Mouse (Mus musculus): ENCODE measurements around the gene Gga3. TPM values are rescaled to one million over a fixed set of nuclear protein-coding genes. Genes with fewer than 3 reads are reported as not detected.

The Gga3 gene
- total RNA-seq, 2 experiments from 2014 or later = 17.9 to 21.0 TPM

DNA sequence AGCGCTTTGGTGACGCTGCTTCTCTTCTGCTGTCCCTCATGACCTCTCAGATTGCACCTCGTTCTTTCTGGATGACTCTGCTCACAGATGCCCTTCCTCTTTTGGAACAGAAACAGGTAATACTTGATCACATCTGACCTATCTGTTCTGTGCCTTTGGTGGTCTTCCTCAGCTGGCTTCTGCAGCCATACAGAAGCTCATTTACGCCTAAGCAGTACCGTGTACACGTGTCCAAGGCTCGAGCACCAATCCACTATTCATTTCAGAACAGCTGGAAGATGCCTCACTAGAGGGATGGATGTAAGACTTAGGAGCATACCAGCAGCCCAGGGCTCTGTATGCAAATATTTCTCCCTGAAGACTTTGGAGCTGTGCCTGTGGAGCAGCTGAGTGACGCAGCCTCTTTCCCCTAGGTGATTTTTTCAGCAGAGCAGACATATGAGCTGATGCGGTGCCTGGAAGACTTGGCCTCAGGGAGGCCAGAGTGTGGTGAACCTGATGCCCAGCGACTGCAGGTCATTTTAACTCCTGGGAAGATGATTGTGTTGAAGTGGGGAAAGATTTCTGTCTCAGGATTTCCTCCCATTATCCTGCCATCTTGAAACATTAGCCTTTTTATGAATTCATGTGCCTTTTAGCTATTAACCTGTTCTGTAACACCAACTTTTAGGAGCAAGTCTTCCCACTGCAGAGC lies 20.8 kb downstream of the Gga3 start:
- intact Hi-C loops (cut with DNase I) = no loop called here
- no peak for DNase-seq

DNA sequence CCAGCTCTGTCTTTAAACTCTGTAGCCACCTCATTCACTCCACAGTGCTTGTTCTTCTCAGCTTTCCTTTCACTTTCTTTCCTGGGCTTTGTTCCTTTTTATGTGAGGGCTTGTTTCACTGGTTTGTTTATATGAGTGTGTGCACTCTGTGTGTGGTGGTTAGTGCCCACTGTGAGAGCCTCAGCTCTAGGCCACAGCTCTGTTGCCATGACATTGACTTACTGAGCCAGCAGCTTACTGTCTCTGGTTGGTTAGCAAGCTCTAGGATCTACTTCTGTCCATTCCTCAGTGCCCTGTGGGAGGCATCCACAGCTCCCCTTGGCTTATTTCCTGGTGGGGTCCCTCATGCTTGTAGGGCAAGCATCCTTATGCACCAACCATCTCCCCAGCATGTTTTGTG lies 24.8 kb downstream of the Gga3 start:
- no peak for DNase-seq
- intact Hi-C loops (cut with DNase I) = no loop called here

DNA sequence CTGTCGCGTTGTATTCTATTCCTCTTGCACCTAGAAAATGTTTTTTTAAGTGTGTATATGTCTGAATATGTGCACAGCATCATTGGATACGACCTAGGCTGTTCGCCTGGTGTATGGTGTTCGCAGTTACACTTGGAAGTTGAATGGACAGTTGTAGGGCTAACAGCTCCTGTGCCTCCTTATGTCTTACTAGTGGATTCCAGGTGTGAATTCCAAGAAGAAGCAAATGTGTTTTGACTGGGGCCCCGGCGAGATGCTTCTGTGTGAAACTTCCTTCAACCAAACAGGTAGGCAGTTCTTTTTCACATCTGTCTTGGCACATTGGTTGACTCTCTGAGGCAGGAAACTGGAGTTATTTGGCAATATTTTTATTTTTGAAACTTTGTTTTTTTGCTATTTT lies 38.9 kb downstream of the Gga3 start:
- DNase-seq = no peak
- intact Hi-C loops (cut with DNase I) = no loop called here

DNA sequence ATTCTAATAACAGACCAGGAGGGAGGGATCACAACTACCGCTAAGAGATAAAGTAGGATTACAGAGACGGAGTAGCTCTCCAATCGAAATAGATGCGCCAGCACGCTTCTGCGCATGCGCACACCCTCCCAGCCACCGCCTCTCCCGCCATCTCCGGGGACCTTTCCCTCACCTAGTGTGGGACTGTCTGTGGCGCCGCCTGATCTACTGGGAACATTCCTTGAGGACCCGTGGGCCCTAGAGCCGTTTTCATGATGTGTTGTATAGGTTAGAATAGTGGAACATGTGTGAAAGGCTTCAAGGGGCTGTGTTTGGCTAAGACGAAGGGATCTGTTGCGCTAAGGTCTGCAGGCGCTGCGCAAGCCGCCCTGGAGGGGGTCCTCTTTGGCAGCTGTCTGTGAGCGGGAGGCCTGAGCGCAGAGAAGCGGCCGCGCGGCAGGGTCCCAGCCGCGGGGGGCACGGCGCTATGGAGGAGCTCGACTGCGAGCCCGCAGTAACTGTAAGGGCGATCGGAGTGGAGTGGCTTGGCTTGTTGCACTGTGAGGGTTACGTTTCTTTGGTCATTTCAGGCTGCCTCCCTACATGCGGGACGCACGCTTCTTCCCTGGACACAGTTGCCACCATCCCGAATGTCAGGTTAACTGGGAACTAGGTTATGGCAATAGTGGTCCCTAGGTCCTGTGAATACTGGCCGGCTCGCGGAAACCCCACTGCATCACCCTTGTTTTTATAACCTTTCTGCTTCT lies 39.6 kb downstream of the Gga3 start, which contains the start of gene Nup85:
Nup85 (plus strand) TSS at position 371 of the 746 bp plus-strand sequence.
- DNase-seq = peak; percentile 97 to 98
- intact Hi-C loops (cut with DNase I) = no loop called here

DNA sequence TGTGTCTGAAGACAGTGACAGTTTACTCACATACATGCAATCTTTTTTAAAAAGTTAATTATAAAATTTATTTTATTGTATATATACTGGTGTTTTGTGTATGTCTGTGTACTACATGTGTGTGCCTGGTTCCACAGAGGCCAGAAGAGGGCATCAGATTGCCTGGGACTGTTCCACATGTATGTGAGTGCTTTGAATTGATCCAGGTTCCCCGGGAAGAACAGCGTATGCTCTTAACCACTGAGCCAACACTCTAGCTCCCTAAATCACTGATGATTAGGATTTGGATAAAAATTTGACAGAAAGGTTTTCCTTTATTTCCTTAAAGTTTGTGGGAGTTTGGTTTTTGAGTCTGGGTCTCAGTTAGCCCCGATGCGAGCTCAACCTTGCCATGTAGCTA lies 40.4 kb downstream of the Gga3 start:
- intact Hi-C loops (cut with DNase I) = no loop called here
- no peak for DNase-seq

DNA sequence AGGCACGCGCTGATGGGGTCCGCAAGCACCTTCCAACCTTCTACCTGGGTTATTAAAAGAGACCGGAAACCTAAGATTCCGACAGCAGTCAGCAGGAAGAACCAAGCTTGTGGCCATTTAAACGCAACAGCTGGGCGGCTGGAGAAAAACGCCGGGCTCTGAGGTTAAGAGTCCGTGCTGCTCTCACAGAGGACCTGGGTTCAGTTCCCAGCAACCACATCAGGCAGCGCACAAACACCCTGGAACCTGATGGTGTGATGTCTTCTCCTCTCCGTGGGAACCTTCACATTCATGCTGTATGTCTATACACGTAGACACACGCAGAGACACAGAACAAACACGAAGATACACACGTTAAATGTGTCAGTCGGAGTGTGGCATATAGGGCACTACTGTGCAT lies 48.1 kb downstream of the Gga3 start:
- no peak for DNase-seq
- intact Hi-C loops (cut with DNase I) = no loop called here

DNA sequence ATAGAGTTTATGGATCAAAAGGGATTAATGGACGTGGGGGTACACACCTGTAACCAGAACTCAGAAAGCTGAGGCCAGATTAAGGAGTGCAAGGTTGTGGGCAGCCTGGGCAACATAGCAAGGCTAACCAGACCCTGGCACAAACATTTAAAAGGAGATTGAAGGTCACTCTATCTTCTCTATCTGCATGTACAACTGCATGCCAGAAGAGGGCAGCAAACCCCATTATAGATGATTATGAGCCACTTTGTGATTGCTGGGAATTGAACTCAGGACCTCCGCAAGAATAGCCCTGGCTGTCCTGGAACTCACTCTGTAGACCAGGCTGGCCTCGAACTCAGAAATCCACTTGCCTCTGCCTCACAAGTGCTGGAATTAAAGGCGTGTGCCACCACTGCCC lies 51.1 kb downstream of the Gga3 start:
- DNase-seq = no peak
- intact Hi-C loops (cut with DNase I) = no loop called here

DNA sequence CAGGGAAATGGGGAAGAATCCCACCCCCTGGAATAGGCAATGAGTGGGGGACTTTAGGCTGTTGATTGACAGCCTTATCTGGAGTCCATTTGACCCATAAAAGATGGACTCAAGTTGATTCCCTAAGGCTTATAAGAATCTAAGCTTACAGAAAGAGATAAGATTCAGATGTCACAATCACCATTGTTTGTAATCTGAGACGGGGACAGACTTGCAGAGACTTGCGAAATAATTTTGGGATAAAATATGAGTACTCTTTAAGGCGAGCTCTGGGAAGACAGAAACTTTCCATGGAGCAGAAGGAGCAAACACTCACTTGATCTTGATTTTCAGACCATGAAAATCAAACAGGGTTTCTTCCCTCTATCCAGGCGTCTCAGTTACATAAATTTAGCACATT lies 60.3 kb downstream of the Gga3 start:
- no peak for DNase-seq
- intact Hi-C loops (cut with DNase I) = no loop called here

DNA sequence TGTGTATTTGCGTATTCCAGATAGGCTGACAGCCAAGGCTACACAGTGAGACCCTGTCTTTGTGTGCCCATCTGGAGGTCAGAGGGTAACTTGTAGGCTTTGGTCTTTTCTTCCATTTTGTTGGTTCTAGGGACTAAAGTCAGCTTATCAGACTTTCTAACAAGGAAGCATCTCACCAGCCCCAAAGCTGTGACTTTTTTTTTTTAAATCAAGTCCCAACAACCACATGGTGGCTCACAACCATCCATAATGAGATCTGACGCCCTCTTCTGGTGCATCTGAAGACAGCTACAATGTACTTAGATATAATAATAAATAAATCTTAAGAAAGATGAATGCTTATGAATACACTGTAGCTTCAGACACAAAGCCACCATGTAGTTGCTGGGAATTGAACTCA lies 65.8 kb downstream of the Gga3 start:
- DNase-seq = no peak
- intact Hi-C loops (cut with DNase I) = loop anchor here (1.0 to 5.0 kb wide), 2 partner anchors 55 to 64 kb away; partner anchors contain the start of genes Gga3 and Mrps7

DNA sequence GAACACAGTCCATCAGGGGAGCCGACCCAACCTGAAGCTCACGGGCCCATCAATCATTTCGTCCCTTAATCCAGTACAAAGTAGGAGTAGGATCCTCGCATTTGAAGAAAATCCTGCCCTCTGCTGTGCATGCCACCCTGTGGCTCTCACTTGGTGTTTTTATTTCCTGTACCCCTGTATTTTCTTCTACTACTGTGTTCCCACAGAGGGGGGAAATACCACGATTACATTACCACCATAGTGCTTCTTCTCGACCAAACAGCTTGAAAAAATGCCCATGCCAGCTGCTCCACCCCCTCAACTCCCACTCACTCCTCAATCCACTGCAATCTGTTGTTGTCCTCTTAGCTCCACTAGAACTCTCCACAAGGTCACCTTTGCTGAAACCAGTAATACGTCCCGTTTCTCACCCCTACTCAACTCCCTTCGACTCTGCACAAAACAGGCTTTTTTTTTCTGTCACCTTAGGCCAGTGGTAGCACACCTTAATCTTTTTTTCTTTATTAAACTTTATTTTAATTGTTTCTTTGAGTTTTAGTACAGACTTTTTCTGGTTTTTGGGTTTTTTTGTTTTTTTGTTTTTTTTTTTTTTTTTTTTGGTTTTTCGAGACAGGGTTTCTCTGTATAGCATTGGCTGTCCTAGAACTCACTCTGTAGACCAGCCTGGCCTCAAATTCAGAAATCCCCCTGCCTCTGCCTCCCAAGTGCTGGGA lies 66.8 kb downstream of the Gga3 start:
- no peak for DNase-seq
- intact Hi-C loops (cut with DNase I) = loop anchor here (5.0 kb wide), 1 partner anchor 65 kb away; the partner anchor contains the start of genes Gga3 and Mrps7

DNA sequence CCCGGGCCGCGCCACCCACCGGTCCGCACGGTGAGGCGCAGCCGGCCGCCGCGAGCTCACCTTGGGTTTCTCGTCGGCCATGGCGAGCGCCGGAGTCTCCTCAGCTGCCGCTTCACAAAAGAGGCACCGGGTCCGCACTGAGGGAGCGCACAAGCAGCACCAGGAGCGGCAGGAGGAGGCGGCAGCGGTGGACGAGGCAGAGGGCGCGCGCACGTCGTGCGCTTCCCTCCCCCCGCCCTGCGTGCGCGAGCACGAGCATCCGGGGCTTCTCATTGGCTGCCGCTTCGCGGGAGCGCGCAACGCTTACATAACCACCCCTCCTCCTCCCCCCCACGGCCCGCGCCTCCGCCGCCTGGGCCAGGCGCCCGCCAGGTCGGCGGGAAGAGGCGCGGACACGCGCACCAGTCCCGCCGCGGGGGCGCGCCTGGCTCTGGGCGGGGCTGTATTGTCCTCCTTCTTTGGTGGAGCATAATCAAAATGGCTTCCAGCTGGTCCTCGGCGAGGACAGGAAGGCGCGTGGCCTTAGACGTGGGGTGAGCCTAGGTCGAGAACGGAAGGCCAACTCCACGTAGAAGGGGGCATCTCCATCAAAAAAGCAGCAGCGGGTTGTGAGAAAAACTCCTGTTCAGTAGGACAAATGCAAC lies 67.7 kb downstream of the Gga3 start, which contains the start of gene Sumo2:
Sumo2 (minus strand) TSS at position 239 of the 644 bp plus-strand sequence.
- intact Hi-C loops (cut with DNase I) = loop anchor here (5.0 kb wide), 1 partner anchor 66 kb away; the partner anchor contains the start of genes Gga3 and Mrps7
- peak; percentile 99 for DNase-seq

DNA sequence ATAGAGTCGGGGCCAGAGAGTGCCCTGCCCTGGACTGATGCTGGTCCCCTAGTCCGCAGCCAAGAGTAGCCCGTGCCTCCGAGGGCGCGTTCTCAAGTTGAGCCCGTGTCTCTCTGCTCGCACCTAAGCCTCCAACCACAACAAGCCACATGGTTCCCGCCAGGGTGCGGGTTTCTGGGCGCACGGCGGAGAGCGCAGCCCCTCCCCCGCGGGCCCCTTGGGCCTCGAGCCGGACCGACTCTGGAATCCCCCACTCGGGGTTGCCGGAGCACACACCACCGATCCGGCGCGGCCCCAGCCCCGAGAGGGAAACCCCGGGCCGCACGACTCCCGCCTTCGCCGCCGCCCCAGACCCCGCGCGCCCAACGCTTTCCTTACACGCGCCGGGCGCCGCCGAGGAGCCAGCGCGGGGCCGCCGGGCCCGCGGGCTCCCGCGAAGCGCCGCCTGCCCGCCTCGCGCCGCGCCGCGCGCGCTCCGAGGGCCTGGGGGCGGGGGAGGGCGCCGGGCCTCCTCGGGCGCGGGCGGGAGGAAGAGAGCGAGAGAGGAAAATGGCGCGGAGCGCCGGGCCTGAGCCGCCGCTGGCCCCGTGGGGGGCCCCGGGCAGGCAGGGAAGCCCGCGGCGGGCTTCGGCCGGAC lies 68.3 kb downstream of the Gga3 start:
- DNase-seq = peak; percentile 77
- intact Hi-C loops (cut with DNase I) = loop anchor here (2.0 to 5.0 kb wide), 2 partner anchors 21 to 67 kb away; partner anchors contain the start of genes Gga3, Jpt1 and Mrps7

DNA sequence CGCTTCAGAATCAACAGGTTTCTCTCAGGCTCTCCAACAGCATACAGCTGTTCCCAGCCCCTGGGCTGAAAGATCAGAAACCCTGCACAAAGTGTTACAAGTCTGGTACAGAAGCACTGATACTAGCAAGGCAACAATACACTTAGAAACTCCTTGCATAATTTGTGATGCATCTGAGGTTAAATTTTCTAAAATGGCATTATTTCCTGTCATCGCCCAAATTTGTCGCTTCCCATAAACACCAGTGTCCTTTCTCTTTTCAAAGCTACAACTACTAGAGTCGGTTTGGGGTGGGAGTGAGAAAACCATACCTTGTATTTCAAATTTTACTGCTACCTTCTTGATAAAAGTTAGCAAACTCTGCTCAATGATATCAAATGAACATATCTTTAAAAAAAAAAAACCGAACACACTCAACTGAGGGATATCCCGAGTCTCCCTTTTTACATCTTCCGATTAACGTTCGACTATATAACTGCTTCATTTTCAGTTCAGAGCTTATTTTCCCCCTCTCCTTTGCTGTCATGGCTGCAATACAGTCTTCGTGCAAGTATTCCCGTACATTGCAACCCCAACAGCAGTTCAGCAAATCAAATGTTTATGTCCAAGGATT lies 69.0 kb downstream of the Gga3 start:
- no peak for DNase-seq
- intact Hi-C loops (cut with DNase I) = loop anchor here (2.0 to 5.0 kb wide), 2 partner anchors 20 to 67 kb away; partner anchors contain the start of genes Gga3, Jpt1 and Mrps7

Other genes starting within 250 kb of the Gga3 start
- gene Hid1, start 236.3 kb downstream of the Gga3 start, total RNA-seq (2021) = 1 to 10 TPM; 6.9 to 7.1 TPM
- 10 to 100 TPM; 13.9 to 16.8 TPM for gene Cdr2l, start 222.1 kb downstream of the Gga3 start, total RNA-seq (2021)
- 100 to 1,000 TPM; 144 to 150 TPM for gene Mrpl58, start 200.3 kb downstream of the Gga3 start, total RNA-seq (2021)
- 1,000 to 10,000 TPM; 1,980 to 2,006 TPM for gene Atp5h, start 184.1 kb downstream of the Gga3 start, total RNA-seq (2021)
- gene Kctd2, start 183.9 kb downstream of the Gga3 start, total RNA-seq (2021) = 10 to 100 TPM; 22.7 to 26.7 TPM
- not detected for gene Trim80, start 163.5 kb downstream of the Gga3 start, total RNA-seq (2021)
- gene Slc16a5, start 141.6 kb downstream of the Gga3 start, total RNA-seq (2021) = under 1 TPM; 0.15 to 0.57 TPM
- 1 to 10 TPM; 2.3 to 2.6 TPM for gene Armc7, start 128.4 kb downstream of the Gga3 start, total RNA-seq (2021)
- 10 to 100 TPM; 24.6 to 26.7 TPM for gene Nt5c, start 112.2 kb downstream of the Gga3 start, total RNA-seq (2021)
- 100 to 1,000 TPM; 338 to 393 TPM for gene Jpt1, start 89.7 kb downstream of the Gga3 start, total RNA-seq (2021)
- gene Sumo2, start 67.8 kb downstream of the Gga3 start, total RNA-seq (2021) = 100 to 1,000 TPM; 217 to 251 TPM
- 10 to 100 TPM; 27.0 to 28.1 TPM for gene Nup85, start 39.6 kb downstream of the Gga3 start, total RNA-seq (2021)
- 10 to 100 TPM; 60.2 to 72.5 TPM for gene Mrps7, start 126 bp downstream of the Gga3 start, total RNA-seq (2021)
- gene Mif4gd, start 8.9 kb upstream of the Gga3 start, total RNA-seq (2021) = 10 to 100 TPM; 37.6 to 38.8 TPM
- gene Slc25a19, start 24.2 kb upstream of the Gga3 start, total RNA-seq (2021) = 10 to 100 TPM; 40.3 to 41.1 TPM
- gene Grb2, start 104.5 kb upstream of the Gga3 start, total RNA-seq (2021) = 100 to 1,000 TPM; 122 to 144 TPM
- 100 to 1,000 TPM; 106 to 116 TPM for gene Tmem94, start 161.4 kb upstream of the Gga3 start, total RNA-seq (2021)
- gene Caskin2, start 209.6 kb upstream of the Gga3 start, total RNA-seq (2021) = 10 to 100 TPM; 59.4 to 60.9 TPM
- 10 to 100 TPM; 10.5 to 15.0 TPM for gene Tsen54, start 210.7 kb upstream of the Gga3 start, total RNA-seq (2021)
- gene Llgl2, start 220.0 kb upstream of the Gga3 start, total RNA-seq (2021) = 10 to 100 TPM; 17.9 to 18.2 TPM